Mouse (Mus musculus) erythroid progenitor cell, adult 5-6 weeks (primary cell): ENCODE results near the gene Bmp5. TPM values are rescaled to one million over a fixed set of nuclear protein-coding genes. Genes with fewer than 3 reads are reported as not detected.

Source experiments
- ATAC-seq: replicated peaks from 2 replicates; pipeline ENCODE4 v1.8.0; 2016; ENCODE audit warnings: moderate number of reproducible peaks, mild to moderate bottlenecking, moderate TSS enrichment, inconsistent platforms; ENCODE audit not compliant: poor library complexity, low FRiP score, severe bottlenecking
- total RNA-seq, 2 experiments: library from RNA; stranded (forward) in 1 of 2; stranded (reverse) in 1 of 2; fragments of 150-400 nt in 1 of 2; fragments of 186-747, 209-891 nt in 1 of 2; gene quantifications; 2 replicates each; pipeline versions ENCODE4 v1.2.3 to v1.2.4; 2015 to 2017; ENCODE audit warnings: low replicate concordance in 2 of 2

The Bmp5 gene
- total RNA-seq, 2 experiments from 2014 or later, result 0.30 TPM; not detected in 1

- no peak for ATAC-seq
Measured at GRCm38 (mm10) chr9:75833189-75833732, 58.1 kb downstream of the Bmp5 start.

GRCm38 (mm10) chr9:75839450-75839849, 64.3 kb downstream of the Bmp5 start:
- no peak for ATAC-seq

- ATAC-seq, result no peak
Measured at GRCm38 (mm10) chr9:75840841-75841240, 65.7 kb downstream of the Bmp5 start.

GRCm38 (mm10) chr9:75846010-75846409, 70.8 kb downstream of the Bmp5 start:
- no peak for ATAC-seq

GRCm38 (mm10) chr9:75850670-75851228, 75.6 kb downstream of the Bmp5 start:
- no peak for ATAC-seq

GRCm38 (mm10) chr9:75858161-75858560, 83.0 kb downstream of the Bmp5 start:
- ATAC-seq, result no peak

GRCm38 (mm10) chr9:75858939-75859338, 83.8 kb downstream of the Bmp5 start:
- no peak for ATAC-seq

GRCm38 (mm10) chr9:75870332-75871177, 95.4 kb downstream of the Bmp5 start:
- no peak for ATAC-seq

GRCm38 (mm10) chr9:75876333-75876732, 101.2 kb downstream of the Bmp5 start:
- ATAC-seq, result no peak

- no peak for ATAC-seq
Measured at GRCm38 (mm10) chr9:75883481-75884190, 108.5 kb downstream of the Bmp5 start.

- no peak for ATAC-seq
Measured at GRCm38 (mm10) chr9:75886801-75887544, 111.8 kb downstream of the Bmp5 start.

- no peak for ATAC-seq
Measured at GRCm38 (mm10) chr9:75896918-75897317, 121.8 kb downstream of the Bmp5 start.

GRCm38 (mm10) chr9:75898022-75898421, 122.9 kb downstream of the Bmp5 start:
- no peak for ATAC-seq

GRCm38 (mm10) chr9:75901219-75901618, 126.1 kb downstream of the Bmp5 start:
- no peak for ATAC-seq

GRCm38 (mm10) chr9:75905497-75905896, 130.3 kb downstream of the Bmp5 start:
- ATAC-seq, result no peak

- ATAC-seq, result no peak
Measured at GRCm38 (mm10) chr9:75910112-75910799, 135.1 kb downstream of the Bmp5 start.

GRCm38 (mm10) chr9:75911542-75911941, 136.4 kb downstream of the Bmp5 start:
- ATAC-seq, result no peak

- ATAC-seq, result no peak
Measured at GRCm38 (mm10) chr9:75916027-75916426, 140.9 kb downstream of the Bmp5 start.

GRCm38 (mm10) chr9:75927196-75927880, 152.2 kb downstream of the Bmp5 start:
- ATAC-seq, result no peak
